Mouse (Mus musculus) stomach, embryonic 15.5 days (tissue): Measurements from ENCODE around the gene Fam122b. TPM values are rescaled to one million over a fixed set of nuclear protein-coding genes. Genes with fewer than 3 reads are reported as not detected.

Source experiments
- polyA plus RNA-seq: library from polyadenylated mRNA; unstranded; fragments of >200 nt; fragmentation: Nextera tagmentation; extraction: Ambion mirVana; gene quantifications from 2 replicates; pipeline ENCODE4 v1.2.1, GENCODE M21; 2015

Fam122b gene
- polyA plus RNA-seq, 1 experiment from 2014 or later, result 9.9 TPM

Other genes starting within 250 kb of the Fam122b start
- gene Plac1, start 29.7 kb downstream of the Fam122b start, polyA plus RNA-seq, result 6.3 and 7.5 TPM in 2 replicates
- not detected in 2 replicates for gene Fam122c, start 3.6 kb upstream of the Fam122b start, polyA plus RNA-seq
- 36.1 and 38.8 TPM in 2 replicates for gene Mospd1, start 100.7 kb upstream of the Fam122b start, polyA plus RNA-seq
- not detected in 2 replicates for gene Etd, start 165.1 kb upstream of the Fam122b start, polyA plus RNA-seq